ENCODE assay signal across 9 mouse cellular contexts in genomic region chr11:94035974-94036373, GRCm38 (mm10). TPM values are rescaled to one million over a fixed set of nuclear protein-coding genes. Genes with fewer than 3 reads are reported as not detected.
DNase-seq lines count a peak whose midpoint lies in the region; ATAC-seq and TF ChIP-seq lines count a peak whose summit lies in the region.
"Had no signal": no experiment of that assay in that cellular context is flagged by ENCODE, and none has a peak within 500 bp of the region (broad histone marks: within the 10 kb centered on the region; RNA-seq: fewer than 3 reads in every experiment).

No protein-coding gene starts in this region.

- peak in 1 of 2 experiments; percentile 48 for DNase-seq in cerebellum, adult 2 months
- DNase-seq in cerebellum, adult 11 months = no peak
- DNase-seq in layer of hippocampus, adult 9-10 months (ENCODE audit: low spot score) = peak; percentile 49
- no peak for DNase-seq in layer of hippocampus, postnatal 10 days (ENCODE audit: low spot score in 2 of 2)
- DNase-seq in ES-CJ7 (ENCODE audit: low read depth, low spot score) = peak; percentile 46
- peak; percentile 73 for DNase-seq in forebrain, postnatal 0 days
- DNase-seq in testis, postnatal 10 days (ENCODE audit: low spot score) = no peak

- H3K4me2 ChIP-seq in forebrain, postnatal 0 days (ENCODE audit: low read depth) = no peak overlapping the region
- no peak overlapping the region for H3K4me2 ChIP-seq in heart, embryonic 11.5 days

- no peaks in the 10 kb centered on the region for H3K36me3 ChIP-seq in forebrain, postnatal 0 days (ENCODE audit: insufficient read depth)
- H3K36me3 ChIP-seq in heart, embryonic 11.5 days (ENCODE audit: control insufficient read depth, insufficient read depth, low read length) = no peaks in the 10 kb centered on the region

- no peak overlapping the region for H3K4me3 ChIP-seq in cerebellum, adult 2 months (replicated peaks; ENCODE audit: insufficient read depth, low read depth, low read length)
- no peak overlapping the region for H3K4me3 ChIP-seq in forebrain, postnatal 0 days (ENCODE audit: low read depth, low read length)
- H3K4me3 ChIP-seq in heart, embryonic 11.5 days (ENCODE audit: low read depth, low read length) = no peak overlapping the region
- H3K4me3 ChIP-seq: megakaryocyte, embryonic 14.5 days had no signal

- no peaks in the 10 kb centered on the region for H3K9me3 ChIP-seq in forebrain, postnatal 0 days (ENCODE audit: low read length)
- H3K9me3 ChIP-seq in heart, embryonic 11.5 days (replicated peaks; ENCODE audit: control insufficient read depth, low read length) = no peaks in the 10 kb centered on the region
- H3K9me3 ChIP-seq: megakaryocyte, embryonic 14.5 days had no signal

- peak; percentile 87 for ATAC-seq in forebrain, postnatal 0 days
- ATAC-seq in heart, embryonic 11.5 days (replicated peaks; ENCODE audit: insufficient number of reproducible peaks, low FRiP score, low TSS enrichment) = no peak

- no peak overlapping the region for H3K9ac ChIP-seq in forebrain, postnatal 0 days
- H3K9ac ChIP-seq in heart, embryonic 11.5 days (ENCODE audit: low read depth, low read length) = no peak overlapping the region

- no peaks in the 10 kb centered on the region for H3K27me3 ChIP-seq in cerebellum, adult 2 months (ENCODE audit: control insufficient read depth, insufficient read depth, low read length)
- no peaks in the 10 kb centered on the region for H3K27me3 ChIP-seq in forebrain, postnatal 0 days (ENCODE audit: insufficient read depth, low read length)
- no peaks in the 10 kb centered on the region for H3K27me3 ChIP-seq in heart, embryonic 11.5 days (ENCODE audit: control insufficient read depth, insufficient read depth, low read length)
- H3K27me3 ChIP-seq: megakaryocyte, embryonic 14.5 days had no signal

- TF ChIP-seq CTCF in cerebellum, adult 2 months (IDR thresholded peaks at IDR 0.05; ENCODE audit: borderline replicate concordance, insufficient read depth, low read depth, low read length) = peak; percentile 32; the same call in 1 of the 2 replicates
- peak; percentile 67 for TF ChIP-seq CTCF in forebrain, postnatal 0 days (IDR thresholded peaks at IDR 0.05; ENCODE audit: low read depth)

- no peaks in the 10 kb centered on the region for H3K4me1 ChIP-seq in cerebellum, adult 2 months (ENCODE audit: control insufficient read depth, insufficient read depth, low read length)
- no peaks in the 10 kb centered on the region for H3K4me1 ChIP-seq in forebrain, postnatal 0 days (ENCODE audit: insufficient read depth)
- peaks cover 3% of the 10 kb centered on the region; the same call in 1 of the 2 replicates for H3K4me1 ChIP-seq in heart, embryonic 11.5 days (ENCODE audit: control insufficient read depth, insufficient read depth, low read length)

- 34% methylated on average over 2 of the region's 2 CpGs for WGBS in cerebellum, adult 2 months
- WGBS in forebrain, postnatal 0 days = 25% methylated on average over 2 of the region's 2 CpGs
- WGBS in heart, embryonic 11.5 days (ENCODE audit: insufficient replicate concordance) = 49% methylated on average over 2 of the region's 2 CpGs

- no peak overlapping the region for H3K27ac ChIP-seq in cerebellum, adult 2 months (ENCODE audit: insufficient read depth, low read length)
- 0 out of 2 replicates have a peak overlapping the region, but pooled peaks have one; percentile 23 for H3K27ac ChIP-seq in forebrain, postnatal 0 days (ENCODE audit: low read depth, low read length)
- no peak overlapping the region for H3K27ac ChIP-seq in heart, embryonic 11.5 days (ENCODE audit: low read depth, low read length)

- TF ChIP-seq POLR2A in cerebellum, adult 2 months (IDR thresholded peaks at IDR 0.05; ENCODE audit: borderline replicate concordance, insufficient read depth, low read length) = no peak

RNA-seq across cellular contexts. Expression of gene Spag9, which starts 40.1 kb away (rescaled TPM):
- polyA plus RNA-seq in cerebellum, adult 2 months (2012; rRNA removed) = 134 and 135 TPM in 2 replicates
- 100 to 1,000 TPM; 231 to 243 TPM for total RNA-seq in layer of hippocampus, postnatal 10 days (2021)
- 127 and 155 TPM in 2 replicates for total RNA-seq in forebrain, postnatal 0 days (2014; rRNA removed)
- polyA plus RNA-seq in forebrain, postnatal 0 days (2015; fragmentation: Nextera tagmentation; extraction: Ambion mirVana) = 50.0 and 67.1 TPM in 2 replicates
- polyA plus RNA-seq in heart, embryonic 11.5 days (2014; fragmentation: Nextera tagmentation; extraction: Ambion mirVana) = 38.1 and 40.4 TPM in 2 replicates

Comparison
In these comparisons a context has a peak if more than half of its experiments do, and no peak if none do; other contexts are left out.
1. DNase-seq: peak in layer of hippocampus, adult 9-10 months (single experiment), ES-CJ7 (single experiment) and forebrain, postnatal 0 days (single experiment); none in cerebellum, adult 11 months (single experiment), layer of hippocampus, postnatal 10 days (0 of 2) and testis, postnatal 10 days (single experiment).